ENCODE assay signal across 18 mouse cellular contexts in the genomic region with DNA sequence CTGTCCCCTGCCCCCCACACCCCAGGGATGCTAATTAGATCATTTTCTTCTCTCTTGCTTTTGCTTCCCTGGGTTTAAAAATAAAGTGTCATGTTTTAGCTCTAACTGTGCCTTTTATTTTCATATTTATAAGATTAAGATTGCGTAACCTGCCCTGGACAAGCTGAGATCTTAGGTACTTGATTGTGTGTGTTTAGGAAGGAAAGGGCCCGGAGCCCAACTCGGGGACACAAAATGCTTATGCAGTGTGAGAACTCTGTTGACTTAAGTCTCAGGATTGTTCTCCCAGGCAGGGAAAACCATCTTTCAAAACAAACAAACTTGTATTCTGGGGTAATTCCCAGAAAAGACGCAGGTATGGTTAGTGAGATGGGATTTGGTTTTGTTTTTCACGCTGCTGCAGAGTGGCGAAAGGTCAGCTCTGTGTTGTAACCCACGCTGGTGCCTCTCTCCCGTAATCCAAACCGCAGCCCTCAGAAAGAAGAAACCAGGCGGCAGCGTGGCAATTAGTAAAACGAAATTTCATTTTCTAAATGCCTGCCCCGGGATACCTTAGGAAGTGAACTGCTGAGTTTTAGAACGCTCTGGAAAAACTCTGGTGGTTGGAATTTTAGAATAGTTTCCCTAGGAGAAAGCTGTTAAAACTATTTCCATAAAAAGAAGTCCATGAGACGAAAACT.
DNase-seq lines count a peak whose midpoint lies in the region; ATAC-seq and TF ChIP-seq lines count a peak whose summit lies in the region.
"Had no signal": no experiment of that assay in that cellular context is flagged by ENCODE, and none has a peak within 500 bp of the region (broad histone marks: within the 10 kb centered on the region; RNA-seq: fewer than 3 reads in every experiment).

No protein-coding gene starts in this region.

- no peak for ATAC-seq in forebrain, postnatal 0 days
- no peak for ATAC-seq in lung, embryonic 15.5 days (ENCODE audit: borderline replicate concordance, extremely low read depth, low FRiP score, low TSS enrichment)
- ATAC-seq in embryonic facial prominence, embryonic 15.5 days (ENCODE audit: insufficient number of reproducible peaks, low FRiP score, low TSS enrichment, low read depth) = 0 out of 2 replicates have a peak, but pooled peaks have one; percentile 15
- ATAC-seq: forebrain, embryonic 15.5 days had no signal

- TF ChIP-seq CTCF in forebrain, postnatal 0 days (IDR thresholded peaks at IDR 0.05; ENCODE audit: low read depth) = no peak
- no peak for TF ChIP-seq CTCF in lung, adult 2 months (IDR thresholded peaks at IDR 0.05; ENCODE audit: insufficient read depth, low read length)

- H3K27ac ChIP-seq in forebrain, embryonic 10.5 days = peak overlapping the region; percentile 6
- no peak overlapping the region for H3K27ac ChIP-seq in forebrain, postnatal 0 days (ENCODE audit: low read depth, low read length)
- H3K27ac ChIP-seq in lung, embryonic 15.5 days = 0 out of 2 replicates have a peak overlapping the region, but pooled peaks have one; percentile 1
- H3K27ac ChIP-seq in embryonic facial prominence, embryonic 15.5 days (replicated peaks) = no peak overlapping the region
- H3K27ac ChIP-seq: forebrain, embryonic 15.5 days; hindbrain, embryonic 13.5 days; midbrain, embryonic 10.5 days; neural tube, embryonic 13.5 days had no signal

- no peaks in the 10 kb centered on the region for H3K27me3 ChIP-seq in forebrain, embryonic 10.5 days (ENCODE audit: poor library complexity, severe bottlenecking)
- no peaks in the 10 kb centered on the region for H3K27me3 ChIP-seq in forebrain, postnatal 0 days (ENCODE audit: insufficient read depth, low read length)
- no peaks in the 10 kb centered on the region for H3K27me3 ChIP-seq in lung, embryonic 15.5 days
- no peaks in the 10 kb centered on the region for H3K27me3 ChIP-seq in embryonic facial prominence, embryonic 15.5 days
- H3K27me3 ChIP-seq in myocyte (ENCODE audit: control insufficient read depth, insufficient read depth, insufficient read length) = no peaks in the 10 kb centered on the region
- H3K27me3 ChIP-seq: CH12.LX; forebrain, embryonic 15.5 days; hindbrain, embryonic 13.5 days; neural tube, embryonic 13.5 days had no signal

- intact Hi-C loops in heart, postnatal 14 days (cut with DNase I) = no loop called here

- no peak overlapping the region for H3ac ChIP-seq in myocyte (ENCODE audit: control insufficient read depth, insufficient read length)

- H3K4me3 ChIP-seq in forebrain, embryonic 10.5 days = no peak overlapping the region
- H3K4me3 ChIP-seq in forebrain, postnatal 0 days (ENCODE audit: low read depth, low read length) = no peak overlapping the region
- no peak overlapping the region for H3K4me3 ChIP-seq in lung, embryonic 15.5 days
- H3K4me3 ChIP-seq in lung, adult 2 months (replicated peaks; ENCODE audit: extremely low read depth, low read depth, low read length) = no peak overlapping the region
- H3K4me3 ChIP-seq in embryonic facial prominence, embryonic 15.5 days (replicated peaks) = no peak overlapping the region
- no peak overlapping the region for H3K4me3 ChIP-seq in myocyte
- H3K4me3 ChIP-seq: forebrain, embryonic 15.5 days; hindbrain, embryonic 13.5 days; midbrain, embryonic 10.5 days; neural tube, embryonic 13.5 days had no signal

- no peak overlapping the region for H3K4me2 ChIP-seq in forebrain, postnatal 0 days (ENCODE audit: low read depth)
- H3K4me2 ChIP-seq in lung, embryonic 15.5 days = no peak overlapping the region; the same call in 1 of the 2 replicates
- no peak overlapping the region; the same call in 1 of the 2 replicates for H3K4me2 ChIP-seq in embryonic facial prominence, embryonic 15.5 days (replicated peaks)
- peak overlapping the region; percentile 7 for H3K4me2 ChIP-seq in myocyte (ENCODE audit: low read depth)
- H3K4me2 ChIP-seq: forebrain, embryonic 15.5 days; hindbrain, embryonic 13.5 days; neural tube, embryonic 13.5 days had no signal

- H3K9me3 ChIP-seq in forebrain, embryonic 10.5 days = no peaks in the 10 kb centered on the region
- H3K9me3 ChIP-seq in forebrain, postnatal 0 days (ENCODE audit: low read length) = no peaks in the 10 kb centered on the region
- no peaks in the 10 kb centered on the region for H3K9me3 ChIP-seq in lung, embryonic 15.5 days
- no peaks in the 10 kb centered on the region for H3K9me3 ChIP-seq in embryonic facial prominence, embryonic 15.5 days (replicated peaks)
- H3K9me3 ChIP-seq: forebrain, embryonic 15.5 days; hindbrain, embryonic 13.5 days; midbrain, embryonic 10.5 days; neural tube, embryonic 13.5 days had no signal

- H3K9ac ChIP-seq in forebrain, postnatal 0 days = no peak overlapping the region
- H3K9ac ChIP-seq in lung, embryonic 15.5 days = no peak overlapping the region
- H3K9ac ChIP-seq in embryonic facial prominence, embryonic 15.5 days = no peak overlapping the region
- H3K9ac ChIP-seq: forebrain, embryonic 15.5 days; hindbrain, embryonic 13.5 days; neural tube, embryonic 13.5 days had no signal

- no peaks in the 10 kb centered on the region for H3K36me3 ChIP-seq in forebrain, embryonic 10.5 days (replicated peaks)
- H3K36me3 ChIP-seq in forebrain, postnatal 0 days (ENCODE audit: insufficient read depth) = no peaks in the 10 kb centered on the region
- H3K36me3 ChIP-seq in lung, embryonic 15.5 days = no peaks in the 10 kb centered on the region
- H3K36me3 ChIP-seq in embryonic facial prominence, embryonic 15.5 days = no peaks in the 10 kb centered on the region
- no peaks in the 10 kb centered on the region for H3K36me3 ChIP-seq in myocyte (ENCODE audit: control insufficient read depth, insufficient read depth)
- H3K36me3 ChIP-seq: forebrain, embryonic 15.5 days; hindbrain, embryonic 13.5 days; midbrain, embryonic 10.5 days; neural tube, embryonic 13.5 days had no signal

- DNase-seq in forebrain, embryonic 10.5 days (ENCODE audit: extremely low spot score, low spot score) = no peak
- DNase-seq in forebrain, postnatal 0 days = no peak
- no peak for DNase-seq in lung, adult 2 months
- no peak for DNase-seq in heart, postnatal 14 days
- DNase-seq in heart, postnatal 4 days = no peak
- DNase-seq: adrenal gland, adult 2 months; heart, adult 18-20 months; kidney, postnatal 4 days; layer of hippocampus, postnatal 36 days; thymus, postnatal 25 days had no signal

- H3K4me1 ChIP-seq in forebrain, embryonic 10.5 days = peaks cover 17% of the 10 kb centered on the region
- H3K4me1 ChIP-seq in forebrain, postnatal 0 days (ENCODE audit: insufficient read depth) = no peaks in the 10 kb centered on the region
- no peaks in the 10 kb centered on the region for H3K4me1 ChIP-seq in lung, embryonic 15.5 days
- no peaks in the 10 kb centered on the region for H3K4me1 ChIP-seq in lung, adult 2 months (ENCODE audit: control insufficient read depth, insufficient read depth, low read length)
- peaks cover 10% of the 10 kb centered on the region; the same call in 1 of the 2 replicates for H3K4me1 ChIP-seq in embryonic facial prominence, embryonic 15.5 days

- 51% methylated on average over 15 of the region's 15 CpGs for WGBS in forebrain, embryonic 10.5 days
- WGBS in forebrain, postnatal 0 days = 41% methylated on average over 15 of the region's 15 CpGs
- WGBS in lung, embryonic 15.5 days = 42% methylated on average over 15 of the region's 15 CpGs
- 54% methylated on average over 15 of the region's 15 CpGs for WGBS in lung, adult 2 months
- 31% methylated on average over 15 of the region's 15 CpGs for WGBS in embryonic facial prominence, embryonic 15.5 days

- H3K79me2 ChIP-seq in myocyte (ENCODE audit: control insufficient read depth, insufficient read depth) = no peaks in the 10 kb centered on the region

- no peak for TF ChIP-seq POLR2A in lung, adult 2 months (IDR thresholded peaks at IDR 0.05; ENCODE audit: borderline replicate concordance, extremely low read depth, low read depth, low read length)
- no peak for TF ChIP-seq POLR2A in myocyte (IDR thresholded peaks at IDR 0.05; ENCODE audit: insufficient read length, low read depth)

TF ChIP-seq in myocyte, 11 proteins besides CTCF, POLR2A, EP300 and RAD21:
- TF ChIP-seq TCF12 (IDR thresholded peaks at IDR 0.05; ENCODE audit: insufficient read depth, poor library complexity, severe bottlenecking) (no peak), MAX (IDR thresholded peaks at IDR 0.05; ENCODE audit: low read depth) (no peak), E2F4 (IDR thresholded peaks at IDR 0.05; ENCODE audit: insufficient read depth) (no peak), TCF3 (IDR thresholded peaks at IDR 0.05; ENCODE audit: insufficient read length, low read depth) (no peak), USF1 (IDR thresholded peaks at IDR 0.05; ENCODE audit: low read depth) (no peak), CEBPB (IDR thresholded peaks at IDR 0.05; ENCODE audit: insufficient read depth, poor library complexity, severe bottlenecking) (no peak), SRF (IDR thresholded peaks at IDR 0.05; ENCODE audit: control insufficient read depth, insufficient read length, low read depth) (no peak), POLR2AphosphoS2 (IDR thresholded peaks at IDR 0.05; ENCODE audit: insufficient read length, low read depth) (no peak), MYOG (IDR thresholded peaks at IDR 0.05; ENCODE audit: control insufficient read depth in 1 of 3, insufficient read depth in 1 of 3, insufficient read length in 2 of 3, low read depth in 2 of 3) (no peak), REST (IDR thresholded peaks at IDR 0.05; ENCODE audit: insufficient read depth, insufficient read length) (no peak), MYOD1 (IDR thresholded peaks at IDR 0.05; ENCODE audit: control insufficient read depth in 1 of 3, insufficient read length in 2 of 3, low read depth in 2 of 3) (no peak)

Comparison
In these comparisons a context has a peak if more than half of its experiments do, and no peak if none do; other contexts are left out.
1. H3K27ac ChIP-seq: peak in forebrain, embryonic 10.5 days (single experiment) and lung, embryonic 15.5 days (single experiment); none in forebrain, postnatal 0 days (single experiment) and embryonic facial prominence, embryonic 15.5 days (single experiment).